Mouse (Mus musculus): ENCODE data around the gene Kcnj10. TPM values are rescaled to one million over a fixed set of nuclear protein-coding genes. Genes with fewer than 3 reads are reported as not detected.

The Kcnj10 gene
- polyA plus RNA-seq, 1 experiment = 3.9 TPM

- DNase-seq = no peak
- no peaks in the 10 kb centered on the region for H3K36me3 ChIP-seq (ENCODE audit: control insufficient read depth, insufficient read depth, low read length)
- TF ChIP-seq CTCF (IDR thresholded peaks at IDR 0.05; ENCODE audit: borderline replicate concordance, control insufficient read depth, extremely low read depth, insufficient read depth, low read length, poor library complexity) (no peak), POLR2A (IDR thresholded peaks at IDR 0.05; ENCODE audit: control insufficient read depth, extremely low read depth, insufficient read depth, low read length, poor library complexity) (no peak)
- 32% methylated on average over 15 of the region's 15 CpGs for WGBS
- peaks cover 3% of the 10 kb centered on the region for H3K4me1 ChIP-seq (replicated peaks; ENCODE audit: control insufficient read depth, insufficient read depth, low read length)
- H3K4me3 ChIP-seq (ENCODE audit: control insufficient read depth, insufficient read depth, low read length) = no peak overlapping the region
- no peak overlapping the region for H3K27ac ChIP-seq (ENCODE audit: control insufficient read depth, insufficient read depth, low read length)
- H3K27me3 ChIP-seq (ENCODE audit: control insufficient read depth, insufficient read depth, low read length) = no peaks in the 10 kb centered on the region; the same call in 1 of the 2 replicates
Observed at GRCm38 (mm10) chr1:172335804-172336203, 5.2 kb upstream of the Kcnj10 start.

GRCm38 (mm10) chr1:172337411-172338185, 3.4 kb upstream of the Kcnj10 start:
- peaks cover 7% of the 10 kb centered on the region; the same call in 1 of the 2 replicates for H3K27me3 ChIP-seq (ENCODE audit: control insufficient read depth, insufficient read depth, low read length)
- peaks cover 3% of the 10 kb centered on the region for H3K4me1 ChIP-seq (replicated peaks; ENCODE audit: control insufficient read depth, insufficient read depth, low read length)
- TF ChIP-seq POLR2A (IDR thresholded peaks at IDR 0.05; ENCODE audit: control insufficient read depth, extremely low read depth, insufficient read depth, low read length, poor library complexity) (no peak), CTCF (IDR thresholded peaks at IDR 0.05; ENCODE audit: borderline replicate concordance, control insufficient read depth, extremely low read depth, insufficient read depth, low read length, poor library complexity) (no peak)

GRCm38 (mm10) chr1:172341386-172341785, 376 bp downstream of the Kcnj10 start:
- peaks cover 3% of the 10 kb centered on the region for H3K4me1 ChIP-seq (replicated peaks; ENCODE audit: control insufficient read depth, insufficient read depth, low read length)
- TF ChIP-seq POLR2A (IDR thresholded peaks at IDR 0.05; ENCODE audit: control insufficient read depth, extremely low read depth, insufficient read depth, low read length, poor library complexity) = no peak
- no peaks in the 10 kb centered on the region for H3K36me3 ChIP-seq (ENCODE audit: control insufficient read depth, insufficient read depth, low read length)
- no peak overlapping the region for H3K4me3 ChIP-seq (ENCODE audit: control insufficient read depth, insufficient read depth, low read length)
- peaks cover 7% of the 10 kb centered on the region; the same call in 1 of the 2 replicates for H3K27me3 ChIP-seq (ENCODE audit: control insufficient read depth, insufficient read depth, low read length)
- no peak for DNase-seq
- 29% methylated on average over 10 of the region's 10 CpGs for WGBS
- H3K27ac ChIP-seq (ENCODE audit: control insufficient read depth, insufficient read depth, low read length) = no peak overlapping the region

More at GRCm38 (mm10) chr1:172337411-172338185, 3.4 kb upstream of the Kcnj10 start:
- no peaks in the 10 kb centered on the region for H3K36me3 ChIP-seq (ENCODE audit: control insufficient read depth, insufficient read depth, low read length)
- DNase-seq = no peak
- H3K27ac ChIP-seq (ENCODE audit: control insufficient read depth, insufficient read depth, low read length) = no peak overlapping the region
- 69% methylated on average over 2 of the region's 2 CpGs for WGBS
- no peak overlapping the region for H3K4me3 ChIP-seq (ENCODE audit: control insufficient read depth, insufficient read depth, low read length)

- peaks cover 3% of the 10 kb centered on the region for H3K4me1 ChIP-seq (replicated peaks; ENCODE audit: control insufficient read depth, insufficient read depth, low read length)
- H3K4me3 ChIP-seq (ENCODE audit: control insufficient read depth, insufficient read depth, low read length) = no peak overlapping the region
- TF ChIP-seq POLR2A (IDR thresholded peaks at IDR 0.05; ENCODE audit: control insufficient read depth, extremely low read depth, insufficient read depth, low read length, poor library complexity) (no peak), CTCF (IDR thresholded peaks at IDR 0.05; ENCODE audit: borderline replicate concordance, control insufficient read depth, extremely low read depth, insufficient read depth, low read length, poor library complexity) (no peak)
- H3K36me3 ChIP-seq (ENCODE audit: control insufficient read depth, insufficient read depth, low read length) = no peaks in the 10 kb centered on the region
- DNase-seq = no peak
- no peak overlapping the region for H3K27ac ChIP-seq (ENCODE audit: control insufficient read depth, insufficient read depth, low read length)
- peaks cover 7% of the 10 kb centered on the region; the same call in 1 of the 2 replicates for H3K27me3 ChIP-seq (ENCODE audit: control insufficient read depth, insufficient read depth, low read length)
- 78% methylated on average over 3 of the region's 3 CpGs for WGBS
Observed at GRCm38 (mm10) chr1:172342729-172343128, 1.7 kb downstream of the Kcnj10 start.

- Histone ChIP-seq H3K27me3 (ENCODE audit: control insufficient read depth, insufficient read depth, low read length) (peaks cover 7% of the 10 kb centered on the region; the same call in 1 of the 2 replicates), H3K36me3 (ENCODE audit: control insufficient read depth, insufficient read depth, low read length) (no peaks in the 10 kb centered on the region), H3K27ac (ENCODE audit: control insufficient read depth, insufficient read depth, low read length) (no peak overlapping the region), H3K4me3 (ENCODE audit: control insufficient read depth, insufficient read depth, low read length) (no peak overlapping the region), H3K4me1 (replicated peaks; ENCODE audit: control insufficient read depth, insufficient read depth, low read length) (peaks cover 3% of the 10 kb centered on the region)
- WGBS = 69% methylated on average over 3 of the region's 3 CpGs
- no peak for DNase-seq
- TF ChIP-seq POLR2A (IDR thresholded peaks at IDR 0.05; ENCODE audit: control insufficient read depth, extremely low read depth, insufficient read depth, low read length, poor library complexity) = no peak
- no peak for TF ChIP-seq CTCF (IDR thresholded peaks at IDR 0.05; ENCODE audit: borderline replicate concordance, control insufficient read depth, extremely low read depth, insufficient read depth, low read length, poor library complexity)
Observed at GRCm38 (mm10) chr1:172343914-172344313, 2.9 kb downstream of the Kcnj10 start.

GRCm38 (mm10) chr1:172344820-172345219, 3.8 kb downstream of the Kcnj10 start:
- Histone ChIP-seq H3K36me3 (ENCODE audit: control insufficient read depth, insufficient read depth, low read length) (no peaks in the 10 kb centered on the region), H3K27me3 (ENCODE audit: control insufficient read depth, insufficient read depth, low read length) (peaks cover 7% of the 10 kb centered on the region; the same call in 1 of the 2 replicates), H3K27ac (ENCODE audit: control insufficient read depth, insufficient read depth, low read length) (no peak overlapping the region), H3K4me1 (replicated peaks; ENCODE audit: control insufficient read depth, insufficient read depth, low read length) (peaks cover 3% of the 10 kb centered on the region), H3K4me3 (ENCODE audit: control insufficient read depth, insufficient read depth, low read length) (no peak overlapping the region)
- TF ChIP-seq POLR2A (IDR thresholded peaks at IDR 0.05; ENCODE audit: control insufficient read depth, extremely low read depth, insufficient read depth, low read length, poor library complexity) = no peak
- no peak for TF ChIP-seq CTCF (IDR thresholded peaks at IDR 0.05; ENCODE audit: borderline replicate concordance, control insufficient read depth, extremely low read depth, insufficient read depth, low read length, poor library complexity)
- 88% methylated on average over 7 of the region's 7 CpGs for whole genome bisulfite sequencing
- DNase-seq = no peak
